Comparison of ENCODE assay signal across 12 mouse cellular contexts in genomic region chr8:46236441-46237223, GRCm38 (mm10). TPM values are rescaled to one million over a fixed set of nuclear protein-coding genes. Genes with fewer than 3 reads are reported as not detected.
DNase-seq lines count a peak whose midpoint lies in the region; TF ChIP-seq lines count a peak whose summit lies in the region.
"Had no signal": no experiment of that assay in that cellular context is flagged by ENCODE, and none has a peak within 500 bp of the region (broad histone marks: within the 10 kb centered on the region; RNA-seq: fewer than 3 reads in every experiment).

No protein-coding gene starts in this region.

- intact Hi-C loops in left cerebral cortex, adult 2 months (cut with DNase I) = loop anchor here (1.0 to 10.0 kb wide), 2 partner anchors 51 to 802 kb away; no protein-coding TSS in a partner anchor
- intact Hi-C loops in left cerebral cortex, postnatal 4 days (cut with DNase I) = loop anchor here (5.0 kb wide), 2 partner anchors 49 to 799 kb away; no protein-coding TSS in a partner anchor
- intact Hi-C loops in heart, postnatal 10 days (cut with DNase I) = loop anchor here (1.0 kb wide), 1 partner anchor 51 kb away; no protein-coding TSS in a partner anchor
- intact Hi-C loops in left cerebral cortex, postnatal 10 days (cut with DNase I) = loop anchor here (5.0 kb wide), 1 partner anchor 49 kb away; no protein-coding TSS in a partner anchor

- peak; percentile 13 for DNase-seq in adrenal gland, adult 2 months
- DNase-seq in adrenal gland, adult 18-20 months (ENCODE audit: low spot score in 2 of 2) = no peak
- no peak for DNase-seq in left cerebral cortex, adult 2 months (ENCODE audit: extremely low spot score in 1 of 2, low spot score in 2 of 2)
- no peak for DNase-seq in left cerebral cortex, postnatal 4 days
- DNase-seq in brain, adult 2 months (ENCODE audit: low read depth, low spot score) = peak; percentile 12
- peak; percentile 62 to 68 for DNase-seq in heart, postnatal 10 days
- DNase-seq in left cerebral cortex, postnatal 10 days (ENCODE audit: extremely low spot score in 1 of 2, low spot score in 2 of 2) = no peak
- DNase-seq in cerebellum, postnatal 14 days = no peak
- DNase-seq: B cell, adult 2 months; spleen, adult 18-20 months had no signal

- TF ChIP-seq CTCF in left cerebral cortex, adult 2 months (IDR thresholded peaks at IDR 0.05) = peak; percentile 56

- no peak overlapping the region for H3K27ac ChIP-seq in left cerebral cortex, adult 2 months
- H3K27ac ChIP-seq: hindbrain, embryonic 15.5 days had no signal

- no peak overlapping the region for H3K4me3 ChIP-seq in left cerebral cortex, adult 2 months
- H3K4me3 ChIP-seq: hindbrain, embryonic 15.5 days had no signal

RNA-seq across cellular contexts. Expression of gene Slc25a4, which starts 25.5 kb away (rescaled TPM):
- 100 to 1,000 TPM; 133 to 206 TPM for total RNA-seq in adrenal gland, adult 2 months (2021)
- 200 and 240 TPM in 2 replicates for polyA plus RNA-seq in adrenal gland, adult 2 months (2012; rRNA removed)
- total RNA-seq in adrenal gland, adult 18-20 months (2021) = 100 to 1,000 TPM; 166 to 218 TPM
- 100 to 1,000 TPM; 535 to 559 TPM for total RNA-seq in left cerebral cortex, adult 2 months (2021)
- total RNA-seq in left cerebral cortex, postnatal 4 days (2021) = 100 to 1,000 TPM; 513 to 540 TPM
- total RNA-seq in heart, postnatal 10 days (2021) = 1,000 to 10,000 TPM; 3,766 to 3,984 TPM
- total RNA-seq in left cerebral cortex, postnatal 10 days (2021) = 100 to 1,000 TPM; 666 to 701 TPM

RNA-seq across cellular contexts. Expression of gene Helt, which starts 57.8 kb away (rescaled TPM):
- not detected for total RNA-seq in adrenal gland, adult 2 months (2021)
- 0.16 and 0.42 TPM in 2 replicates for polyA plus RNA-seq in adrenal gland, adult 2 months (2012; rRNA removed)
- total RNA-seq in adrenal gland, adult 18-20 months (2021) = not detected
- not detected for total RNA-seq in left cerebral cortex, adult 2 months (2021)
- under 1 TPM; 0.60 to 0.70 TPM for total RNA-seq in left cerebral cortex, postnatal 4 days (2021)
- total RNA-seq in heart, postnatal 10 days (2021) = not detected
- total RNA-seq in left cerebral cortex, postnatal 10 days (2021) = not detected
- total RNA-seq: left cerebral cortex, postnatal 14 days had no signal

Comparison
In these comparisons a context has a peak if more than half of its experiments do, and no peak if none do; other contexts are left out.
1. DNase-seq: peak in adrenal gland, adult 2 months (single experiment), brain, adult 2 months (single experiment) and heart, postnatal 10 days (2 of 2); none in adrenal gland, adult 18-20 months (0 of 2), left cerebral cortex, adult 2 months (0 of 2), left cerebral cortex, postnatal 4 days (single experiment), left cerebral cortex, postnatal 10 days (0 of 2) and cerebellum, postnatal 14 days (0 of 2).
2. RNA of gene Slc25a4, which starts 25.5 kb away (total RNA-seq): 3,766 to 3,984 TPM in heart, postnatal 10 days; 666 to 701 TPM in left cerebral cortex, postnatal 10 days, 535 to 559 TPM in left cerebral cortex, adult 2 months, 513 to 540 TPM in left cerebral cortex, postnatal 4 days, 166 to 218 TPM in adrenal gland, adult 18-20 months and 133 to 206 TPM in adrenal gland, adult 2 months; every median in the first group is over 4 times any median in the second.